Mouse (Mus musculus) myocyte (in vitro differentiated cells): ENCODE data around the gene Krt90. TPM values are rescaled to one million over a fixed set of nuclear protein-coding genes. Genes with fewer than 3 reads are reported as not detected.

ENCODE experiments used
- H3K27me3 ChIP-seq: one replicate; pipeline ENCODE4 v1.6.1; 2011; ENCODE audit not compliant: control insufficient read depth, insufficient read depth, insufficient read length
- H3K36me3 ChIP-seq: one replicate; pipeline ENCODE4 v1.6.1; 2011; ENCODE audit not compliant: control insufficient read depth, insufficient read depth
- H3K4me2 ChIP-seq: one replicate; pipeline ENCODE4 v1.6.1; 2011; ENCODE audit warnings: low read depth, control low read depth
- H3K4me3 ChIP-seq: one replicate; pipeline ENCODE4 v1.5.1; 2011; ENCODE audit warnings: mild to moderate bottlenecking, control low read depth, moderate library complexity
- H3K79me2 ChIP-seq: one replicate; pipeline ENCODE4 v1.6.1; 2011; ENCODE audit not compliant: control insufficient read depth, insufficient read depth
- H3ac ChIP-seq: one replicate; pipeline ENCODE4 v1.6.1; 2011; ENCODE audit not compliant: control insufficient read depth, insufficient read length
- CEBPB ChIP-seq: IDR thresholded peaks from 2 replicates; pipeline ENCODE4 v1.6.1; 2011; ENCODE audit warnings: mild to moderate bottlenecking, moderate library complexity; ENCODE audit not compliant: poor library complexity, insufficient read depth, severe bottlenecking
- E2F4 ChIP-seq: IDR thresholded peaks from one replicate; pipeline ENCODE4 v1.6.1; 2011; ENCODE audit warnings: mild to moderate bottlenecking, control low read depth, moderate library complexity; ENCODE audit not compliant: insufficient read depth
- MAX ChIP-seq: IDR thresholded peaks from one replicate; pipeline ENCODE4 v1.6.1; 2011; ENCODE audit warnings: low read depth, mild to moderate bottlenecking, control low read depth
- MYOD1 ChIP-seq, 3 experiments: IDR thresholded peaks; one replicate each; pipeline ENCODE4 v1.6.1; 2011; ENCODE audit warnings: control low read depth in 2 of 3, low read depth in 2 of 3, mild to moderate bottlenecking in 2 of 3, moderate library complexity in 1 of 3; ENCODE audit not compliant: insufficient read length in 2 of 3, control insufficient read depth in 1 of 3
- MYOG ChIP-seq, 3 experiments: IDR thresholded peaks; one replicate each; pipeline ENCODE4 v1.6.1; 2011; ENCODE audit warnings: control low read depth in 2 of 3, low read depth in 2 of 3, mild to moderate bottlenecking in 2 of 3; ENCODE audit not compliant: insufficient read length in 2 of 3, control insufficient read depth in 1 of 3, insufficient read depth in 1 of 3
- POLR2A ChIP-seq: IDR thresholded peaks from one replicate; pipeline ENCODE4 v1.6.1; 2011; ENCODE audit warnings: low read depth, mild to moderate bottlenecking, control low read depth, moderate library complexity; ENCODE audit not compliant: insufficient read length
- POLR2AphosphoS2 ChIP-seq: IDR thresholded peaks from one replicate; pipeline ENCODE4 v1.6.1; 2011; ENCODE audit warnings: low read depth, control low read depth; ENCODE audit not compliant: insufficient read length
- REST ChIP-seq: IDR thresholded peaks from one replicate; pipeline ENCODE4 v1.6.1; 2011; ENCODE audit warnings: mild to moderate bottlenecking, control low read depth, moderate library complexity; ENCODE audit not compliant: insufficient read depth, insufficient read length
- SRF ChIP-seq: IDR thresholded peaks from one replicate; pipeline ENCODE4 v1.6.1; 2011; ENCODE audit warnings: low read depth; ENCODE audit not compliant: control insufficient read depth, insufficient read length
- TCF12 ChIP-seq: IDR thresholded peaks from one replicate; pipeline ENCODE4 v1.6.1; 2011; ENCODE audit warnings: mild to moderate bottlenecking, control low read depth; ENCODE audit not compliant: poor library complexity, insufficient read depth, severe bottlenecking
- TCF3 ChIP-seq: IDR thresholded peaks from one replicate; pipeline ENCODE4 v1.6.1; 2011; ENCODE audit warnings: low read depth, control low read depth; ENCODE audit not compliant: insufficient read length
- USF1 ChIP-seq: IDR thresholded peaks from one replicate; pipeline ENCODE4 v1.6.1; 2011; ENCODE audit warnings: low read depth, mild to moderate bottlenecking, control low read depth, moderate library complexity
- polyA plus RNA-seq: library from polyadenylated mRNA; unstranded; fragments of >200 nt; fragmentation: generic; extraction: Trizol; gene quantifications from one replicate; pipeline ENCODE4 v1.2.1, GENCODE M21; 2012; ENCODE audit warnings: missing spikeins

Krt90 gene
- not detected for polyA plus RNA-seq

- Histone ChIP-seq H3K4me3 (no peak within 1 kb of the TSS), H3K4me2 (no peak within 1 kb of the TSS), H3K27me3 (peaks cover 66% of the 10 kb centered on the region), H3ac (no peak within 1 kb of the TSS), H3K79me2 (no peaks in the 10 kb centered on the region), H3K36me3 (no peaks in the 10 kb centered on the region)
- TF ChIP-seq TCF12 (no peak), TCF3 (no peak), MYOD1 (IDR thresholded peaks at IDR 0.05; ENCODE audit: control insufficient read depth in 1 of 3, insufficient read length in 2 of 3, low read depth in 2 of 3) (no peak), CEBPB (no peak), USF1 (no peak), MYOG (IDR thresholded peaks at IDR 0.05; ENCODE audit: control insufficient read depth in 1 of 3, insufficient read depth in 1 of 3, insufficient read length in 2 of 3, low read depth in 2 of 3) (no peak), E2F4 (no peak), POLR2AphosphoS2 (no peak), SRF (no peak)
Measured at GRCm38 (mm10) chr15:101562850-101563249, at the start of gene Krt90. Gene Krt90, minus strand, starts transcription at chr15:101562950.

GRCm38 (mm10) chr15:101599123-101599522 lies 36.4 kb upstream of the Krt90 start:
- no peaks in the 10 kb centered on the region for H3K36me3 ChIP-seq
- H3K79me2 ChIP-seq = no peaks in the 10 kb centered on the region
- no peak overlapping the region for H3K4me2 ChIP-seq
- H3K4me3 ChIP-seq = no peak overlapping the region
- peaks cover 20% of the 10 kb centered on the region for H3K27me3 ChIP-seq
- TF ChIP-seq POLR2AphosphoS2 (no peak), REST (no peak), E2F4 (no peak), MAX (no peak), POLR2A (no peak), TCF3 (no peak), TCF12 (no peak), CEBPB (no peak)
- no peak overlapping the region for H3ac ChIP-seq

- no peak for TF ChIP-seq POLR2AphosphoS2
- no peak for TF ChIP-seq MAX
- TF ChIP-seq REST = no peak
- TF ChIP-seq TCF3 = no peak
- no peak for TF ChIP-seq POLR2A
- no peak for TF ChIP-seq SRF
- TF ChIP-seq TCF12 = no peak
- no peak for TF ChIP-seq MYOG (IDR thresholded peaks at IDR 0.05; ENCODE audit: control insufficient read depth in 1 of 3, insufficient read depth in 1 of 3, insufficient read length in 2 of 3, low read depth in 2 of 3)
- H3K79me2 ChIP-seq = no peaks in the 10 kb centered on the region
- H3K27me3 ChIP-seq = peaks cover 14% of the 10 kb centered on the region
- H3K36me3 ChIP-seq = no peaks in the 10 kb centered on the region
- no peak overlapping the region for H3ac ChIP-seq
- no peak overlapping the region for H3K4me3 ChIP-seq
- H3K4me2 ChIP-seq = no peak overlapping the region
Measured at GRCm38 (mm10) chr15:101588216-101588615, 25.5 kb upstream of the Krt90 start.

- TF ChIP-seq CEBPB (no peak), REST (no peak), MYOG (IDR thresholded peaks at IDR 0.05; ENCODE audit: control insufficient read depth in 1 of 3, insufficient read depth in 1 of 3, insufficient read length in 2 of 3, low read depth in 2 of 3) (no peak), MYOD1 (IDR thresholded peaks at IDR 0.05; ENCODE audit: control insufficient read depth in 1 of 3, insufficient read length in 2 of 3, low read depth in 2 of 3) (no peak), USF1 (no peak), TCF3 (no peak), MAX (no peak), SRF (no peak), E2F4 (no peak), POLR2A (no peak), POLR2AphosphoS2 (no peak), TCF12 (no peak)
- Histone ChIP-seq H3K79me2 (no peaks in the 10 kb centered on the region), H3ac (no peak overlapping the region), H3K4me3 (no peak overlapping the region), H3K36me3 (no peaks in the 10 kb centered on the region), H3K27me3 (peaks cover 14% of the 10 kb centered on the region), H3K4me2 (no peak overlapping the region)
Measured at GRCm38 (mm10) chr15:101584456-101584855, 21.7 kb upstream of the Krt90 start.

GRCm38 (mm10) chr15:101583211-101583965 lies 20.6 kb upstream of the Krt90 start:
- H3K27me3 ChIP-seq = peaks cover 14% of the 10 kb centered on the region

More at GRCm38 (mm10) chr15:101583211-101583965, 20.6 kb upstream of the Krt90 start:
- TF ChIP-seq POLR2A = no peak
- no peak for TF ChIP-seq MAX
- no peak for TF ChIP-seq E2F4
- TF ChIP-seq MYOD1 (IDR thresholded peaks at IDR 0.05; ENCODE audit: control insufficient read depth in 1 of 3, insufficient read length in 2 of 3, low read depth in 2 of 3) = no peak
- no peak for TF ChIP-seq CEBPB
- no peak for TF ChIP-seq SRF
- TF ChIP-seq TCF3 = no peak
- no peak for TF ChIP-seq TCF12
- Histone ChIP-seq H3K79me2 (no peaks in the 10 kb centered on the region), H3K4me2 (no peak overlapping the region), H3K4me3 (no peak overlapping the region), H3ac (no peak overlapping the region), H3K36me3 (no peaks in the 10 kb centered on the region)
